Mouse (Mus musculus): ENCODE data around the gene Bicd2. TPM values are rescaled to one million over a fixed set of nuclear protein-coding genes. Genes with fewer than 3 reads are reported as not detected.

Bicd2 gene
- polyA plus RNA-seq, 1 experiment from 2014 or later, result 30.1 TPM

- WGBS, result 52% methylated on average over 6 of the region's 6 CpGs
These were observed 58.8 kb downstream of the Bicd2 start for GRCm38 (mm10) chr13:49400139-49400538.

GRCm38 (mm10) chr13:49402628-49403027 is 61.2 kb downstream of the Bicd2 start:
- Histone ChIP-seq H3K9ac (replicated peaks; ENCODE audit: low read depth, low read length) (no peak overlapping the region), H3K9me3 (ENCODE audit: control insufficient read depth, low read length) (no peaks in the 10 kb centered on the region), H3K4me3 (replicated peaks; ENCODE audit: low read length) (no peak overlapping the region), H3K27me3 (replicated peaks; ENCODE audit: control insufficient read depth, insufficient read depth, low read length) (no peaks in the 10 kb centered on the region), H3K36me3 (ENCODE audit: control insufficient read depth, insufficient read depth) (no peaks in the 10 kb centered on the region), H3K4me1 (replicated peaks; ENCODE audit: control insufficient read depth, insufficient read depth, low read length) (no peaks in the 10 kb centered on the region), H3K4me2 (ENCODE audit: low read length) (no peak overlapping the region), H3K27ac (ENCODE audit: low read length) (no peak overlapping the region)
- WGBS, result 87% methylated on average over 2 of the region's 2 CpGs
- no peak for ATAC-seq

More at GRCm38 (mm10) chr13:49400139-49400538, 58.8 kb downstream of the Bicd2 start:
- Histone ChIP-seq H3K36me3 (ENCODE audit: control insufficient read depth, insufficient read depth) (no peaks in the 10 kb centered on the region), H3K9me3 (ENCODE audit: control insufficient read depth, low read length) (no peaks in the 10 kb centered on the region), H3K4me3 (replicated peaks; ENCODE audit: low read length) (no peak overlapping the region), H3K4me2 (ENCODE audit: low read length) (no peak overlapping the region), H3K4me1 (replicated peaks; ENCODE audit: control insufficient read depth, insufficient read depth, low read length) (no peaks in the 10 kb centered on the region), H3K27ac (ENCODE audit: low read length) (no peak overlapping the region), H3K9ac (replicated peaks; ENCODE audit: low read depth, low read length) (no peak overlapping the region), H3K27me3 (replicated peaks; ENCODE audit: control insufficient read depth, insufficient read depth, low read length) (no peaks in the 10 kb centered on the region)
- peak; percentile 57; the same call in 1 of the 2 replicates for ATAC-seq

- Histone ChIP-seq H3K4me1 (replicated peaks; ENCODE audit: control insufficient read depth, insufficient read depth, low read length) (no peaks in the 10 kb centered on the region), H3K27ac (ENCODE audit: low read length) (no peak overlapping the region), H3K27me3 (replicated peaks; ENCODE audit: control insufficient read depth, insufficient read depth, low read length) (no peaks in the 10 kb centered on the region), H3K4me2 (ENCODE audit: low read length) (no peak overlapping the region), H3K9ac (replicated peaks; ENCODE audit: low read depth, low read length) (no peak overlapping the region), H3K4me3 (replicated peaks; ENCODE audit: low read length) (no peak overlapping the region), H3K36me3 (ENCODE audit: control insufficient read depth, insufficient read depth) (no peaks in the 10 kb centered on the region), H3K9me3 (ENCODE audit: control insufficient read depth, low read length) (no peaks in the 10 kb centered on the region)
- ATAC-seq, result no peak
These were observed 66.4 kb downstream of the Bicd2 start for GRCm38 (mm10) chr13:49407795-49408194.

- WGBS, result under 1% methylated on average over 65 of the region's 69 CpGs
- peak within 1 kb of the TSS; percentile 98 for H3K4me2 ChIP-seq (ENCODE audit: low read length)
- H3K27ac ChIP-seq (ENCODE audit: low read length), result peak within 1 kb of the TSS; percentile 79
- no peaks in the 10 kb centered on the region for H3K9me3 ChIP-seq (ENCODE audit: control insufficient read depth, low read length)
- H3K4me3 ChIP-seq (replicated peaks; ENCODE audit: low read length), result peak within 1 kb of the TSS; percentile 88
- H3K4me1 ChIP-seq (replicated peaks; ENCODE audit: control insufficient read depth, insufficient read depth, low read length), result peaks cover 29% of the 10 kb centered on the region
- no peaks in the 10 kb centered on the region for H3K36me3 ChIP-seq (ENCODE audit: control insufficient read depth, insufficient read depth)
- peak within 1 kb of the TSS; percentile 83 for H3K9ac ChIP-seq (replicated peaks; ENCODE audit: low read depth, low read length)
- H3K27me3 ChIP-seq (replicated peaks; ENCODE audit: control insufficient read depth, insufficient read depth, low read length), result no peaks in the 10 kb centered on the region
- peak; percentile 99 for ATAC-seq
These were observed 79.6 kb downstream of the Bicd2 start, which contains the start of gene Ippk for GRCm38 (mm10) chr13:49420754-49421605. TSS of gene Ippk (plus strand) at chr13:49421249.

GRCm38 (mm10) chr13:49421606-49421917 is 80.2 kb downstream of the Bicd2 start:
- Histone ChIP-seq H3K9me3 (ENCODE audit: control insufficient read depth, low read length) (no peaks in the 10 kb centered on the region), H3K4me2 (ENCODE audit: low read length) (peak overlapping the region; percentile 98), H3K4me1 (replicated peaks; ENCODE audit: control insufficient read depth, insufficient read depth, low read length) (peaks cover 29% of the 10 kb centered on the region), H3K36me3 (ENCODE audit: control insufficient read depth, insufficient read depth) (no peaks in the 10 kb centered on the region), H3K27ac (ENCODE audit: low read length) (peak overlapping the region; percentile 75), H3K27me3 (replicated peaks; ENCODE audit: control insufficient read depth, insufficient read depth, low read length) (no peaks in the 10 kb centered on the region), H3K4me3 (replicated peaks; ENCODE audit: low read length) (peak overlapping the region; percentile 88), H3K9ac (replicated peaks; ENCODE audit: low read depth, low read length) (peak overlapping the region; percentile 80)
- under 1% methylated on average over 15 of the region's 15 CpGs for WGBS
- ATAC-seq, result no peak

GRCm38 (mm10) chr13:49421959-49422358 is 80.6 kb downstream of the Bicd2 start:
- peak overlapping the region; percentile 80 for H3K9ac ChIP-seq (replicated peaks; ENCODE audit: low read depth, low read length)
- no peak for ATAC-seq
- no peaks in the 10 kb centered on the region for H3K27me3 ChIP-seq (replicated peaks; ENCODE audit: control insufficient read depth, insufficient read depth, low read length)
- H3K4me2 ChIP-seq (ENCODE audit: low read length), result peak overlapping the region; percentile 98
- no peak overlapping the region for H3K27ac ChIP-seq (ENCODE audit: low read length)
- peaks cover 29% of the 10 kb centered on the region for H3K4me1 ChIP-seq (replicated peaks; ENCODE audit: control insufficient read depth, insufficient read depth, low read length)
- WGBS, result 33% methylated on average over 4 of the region's 4 CpGs
- H3K4me3 ChIP-seq (replicated peaks; ENCODE audit: low read length), result peak overlapping the region; percentile 88
- no peaks in the 10 kb centered on the region for H3K9me3 ChIP-seq (ENCODE audit: control insufficient read depth, low read length)
- H3K36me3 ChIP-seq (ENCODE audit: control insufficient read depth, insufficient read depth), result no peaks in the 10 kb centered on the region

GRCm38 (mm10) chr13:49426736-49427135 is 85.4 kb downstream of the Bicd2 start:
- Histone ChIP-seq H3K4me1 (replicated peaks; ENCODE audit: control insufficient read depth, insufficient read depth, low read length) (peaks cover 21% of the 10 kb centered on the region), H3K4me2 (ENCODE audit: low read length) (no peak overlapping the region), H3K9me3 (ENCODE audit: control insufficient read depth, low read length) (no peaks in the 10 kb centered on the region), H3K4me3 (replicated peaks; ENCODE audit: low read length) (no peak overlapping the region), H3K9ac (replicated peaks; ENCODE audit: low read depth, low read length) (no peak overlapping the region), H3K27ac (ENCODE audit: low read length) (no peak overlapping the region), H3K27me3 (replicated peaks; ENCODE audit: control insufficient read depth, insufficient read depth, low read length) (no peaks in the 10 kb centered on the region), H3K36me3 (ENCODE audit: control insufficient read depth, insufficient read depth) (no peaks in the 10 kb centered on the region)
- whole genome bisulfite sequencing, result 95% methylated on average over 3 of the region's 3 CpGs
- ATAC-seq, result no peak

- peaks cover 7% of the 10 kb centered on the region for H3K4me1 ChIP-seq (replicated peaks; ENCODE audit: control insufficient read depth, insufficient read depth, low read length)
- H3K9ac ChIP-seq (replicated peaks; ENCODE audit: low read depth, low read length), result no peak overlapping the region
- H3K27ac ChIP-seq (ENCODE audit: low read length), result no peak overlapping the region
- H3K36me3 ChIP-seq (ENCODE audit: control insufficient read depth, insufficient read depth), result peaks cover 2% of the 10 kb centered on the region
- WGBS, result 91% methylated on average over 1 of the region's 1 CpGs
- H3K27me3 ChIP-seq (replicated peaks; ENCODE audit: control insufficient read depth, insufficient read depth, low read length), result no peaks in the 10 kb centered on the region
- H3K9me3 ChIP-seq (ENCODE audit: control insufficient read depth, low read length), result no peaks in the 10 kb centered on the region
- H3K4me3 ChIP-seq (replicated peaks; ENCODE audit: low read length), result no peak overlapping the region
- no peak overlapping the region for H3K4me2 ChIP-seq (ENCODE audit: low read length)
- no peak for ATAC-seq
These were observed 86.8 kb downstream of the Bicd2 start for GRCm38 (mm10) chr13:49428042-49428675.

GRCm38 (mm10) chr13:49430529-49430928 is 89.1 kb downstream of the Bicd2 start:
- Histone ChIP-seq H3K4me1 (replicated peaks; ENCODE audit: control insufficient read depth, insufficient read depth, low read length) (0 out of 2 replicates have a peak, but pooled peaks cover 3% of the 10 kb centered on the region), H3K4me2 (ENCODE audit: low read length) (no peak overlapping the region), H3K4me3 (replicated peaks; ENCODE audit: low read length) (no peak overlapping the region), H3K27ac (ENCODE audit: low read length) (no peak overlapping the region), H3K36me3 (ENCODE audit: control insufficient read depth, insufficient read depth) (peaks cover 10% of the 10 kb centered on the region), H3K9me3 (ENCODE audit: control insufficient read depth, low read length) (no peaks in the 10 kb centered on the region), H3K27me3 (replicated peaks; ENCODE audit: control insufficient read depth, insufficient read depth, low read length) (no peaks in the 10 kb centered on the region), H3K9ac (replicated peaks; ENCODE audit: low read depth, low read length) (no peak overlapping the region)
- 90% methylated on average over 4 of the region's 4 CpGs for WGBS
- ATAC-seq, result no peak
